Mouse (Mus musculus): ENCODE measurements around the gene Ammecr1.

Ammecr1 gene

DNA sequence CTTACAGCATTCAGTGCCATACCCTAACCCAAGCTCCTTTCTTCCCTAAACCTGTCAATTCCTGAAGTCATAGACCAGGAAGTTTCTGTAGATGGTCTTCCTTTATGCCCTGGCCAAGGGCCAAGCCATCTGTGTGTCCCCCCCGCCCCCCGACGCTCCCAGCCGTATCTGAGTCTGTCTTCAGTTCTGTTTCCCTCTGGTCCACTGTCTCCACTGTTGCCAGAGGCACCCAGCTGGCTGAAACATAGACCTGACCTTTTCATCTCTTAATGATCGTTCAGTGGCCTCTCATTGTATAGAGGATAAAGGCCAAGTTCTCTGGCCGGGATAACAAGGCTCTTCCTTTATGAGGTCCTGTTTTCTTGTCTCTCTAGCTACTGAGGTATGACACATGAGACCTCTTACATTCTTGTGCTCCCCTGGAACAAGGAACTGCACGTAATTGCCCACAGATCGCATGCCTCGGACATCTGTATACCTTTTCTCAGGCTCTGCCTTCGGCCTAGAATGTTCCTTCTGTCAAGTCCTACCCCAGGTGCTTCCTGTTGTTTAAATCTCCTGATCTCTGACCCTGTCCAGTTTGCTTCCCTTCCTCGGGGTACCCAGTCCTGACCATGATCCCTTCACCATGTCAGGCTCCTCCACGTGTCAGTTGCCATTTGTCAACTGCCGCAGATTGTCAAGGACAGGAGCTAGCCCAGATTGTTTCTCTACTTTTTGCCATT is 138.2 kb downstream of the Ammecr1 start:
- no peak for DNase-seq (ENCODE audit: low spot score)

DNA sequence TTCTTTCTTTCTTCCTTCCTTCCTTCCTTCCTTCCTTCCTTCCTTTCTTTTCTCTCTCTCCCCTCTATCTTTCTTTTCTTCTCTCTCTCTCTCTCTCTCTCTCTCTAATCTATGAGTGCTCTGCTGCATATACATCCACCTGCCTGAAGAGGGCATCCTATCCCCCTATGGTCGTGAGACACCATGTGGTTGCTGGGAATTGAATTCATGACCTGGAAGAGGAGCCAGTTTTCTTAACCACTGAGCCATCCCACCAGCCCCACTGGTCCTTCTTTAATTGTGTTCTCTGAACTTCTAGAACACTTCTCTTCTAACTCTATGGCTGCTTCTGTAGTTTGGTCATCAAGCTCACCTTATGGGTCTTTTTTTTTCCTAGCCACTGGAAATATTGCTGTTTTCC is 138.9 kb downstream of the Ammecr1 start:
- DNase-seq (ENCODE audit: low spot score) = no peak

DNA sequence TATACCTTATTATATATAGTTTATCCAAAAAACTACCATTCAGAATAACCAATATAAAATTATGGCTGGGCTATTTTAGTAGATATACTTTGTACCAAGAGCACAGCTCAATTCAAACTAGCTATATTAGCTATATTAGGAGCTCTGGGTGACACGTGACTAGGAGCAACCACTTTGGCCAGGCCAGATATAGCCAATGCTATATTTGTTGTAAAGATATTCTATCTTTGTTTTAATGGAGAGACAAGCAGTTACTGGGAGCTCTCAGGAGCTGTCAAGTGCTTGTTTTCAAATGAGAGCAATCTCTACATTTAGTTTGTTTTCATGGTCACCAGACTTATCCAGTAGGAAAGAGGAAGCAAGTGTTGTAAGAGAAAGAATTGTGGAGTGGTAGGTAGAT is 141.2 kb downstream of the Ammecr1 start:
- no peak for DNase-seq (ENCODE audit: low spot score)

DNA sequence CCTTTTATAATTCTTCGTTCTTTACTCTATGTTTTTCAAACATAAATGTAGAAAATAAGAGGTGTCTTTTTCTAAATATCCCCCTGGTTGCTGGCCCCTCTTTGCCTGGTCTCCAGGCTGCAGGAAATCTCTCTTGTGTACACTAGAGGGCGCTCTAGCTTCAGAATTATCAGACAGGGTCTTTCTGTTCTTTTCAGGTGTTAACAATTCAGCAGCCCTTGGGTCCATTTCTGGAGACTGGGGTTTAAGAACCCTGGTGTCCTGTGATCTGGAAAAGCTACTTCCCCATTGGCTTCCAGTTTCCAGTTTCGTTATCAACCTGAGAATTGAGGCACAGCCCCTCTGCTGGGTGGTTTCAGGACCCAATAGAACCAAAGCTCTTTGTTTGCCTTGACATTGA is 144.7 kb downstream of the Ammecr1 start:
- DNase-seq (ENCODE audit: low spot score) = peak; percentile 10

DNA sequence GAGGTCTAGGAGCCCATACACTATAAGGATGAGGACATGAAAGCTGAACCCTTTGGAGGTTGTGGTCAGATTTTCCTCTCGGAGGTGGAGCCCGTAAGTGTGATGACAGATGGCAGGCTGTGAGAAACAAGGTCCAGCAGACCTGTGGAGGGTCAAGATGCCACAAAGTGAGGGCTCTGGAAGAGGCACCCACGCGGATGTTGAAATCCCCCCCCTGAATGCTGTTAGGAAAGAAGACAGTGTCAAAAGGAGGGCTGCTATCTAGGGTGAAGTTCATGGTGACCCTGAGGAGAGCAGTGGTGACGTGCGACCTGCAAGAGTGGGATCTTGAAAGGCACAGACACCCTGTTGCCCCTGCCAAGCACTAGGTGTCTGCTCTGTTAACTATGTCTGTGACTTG is 145.3 kb downstream of the Ammecr1 start:
- DNase-seq (ENCODE audit: low spot score) = no peak

DNA sequence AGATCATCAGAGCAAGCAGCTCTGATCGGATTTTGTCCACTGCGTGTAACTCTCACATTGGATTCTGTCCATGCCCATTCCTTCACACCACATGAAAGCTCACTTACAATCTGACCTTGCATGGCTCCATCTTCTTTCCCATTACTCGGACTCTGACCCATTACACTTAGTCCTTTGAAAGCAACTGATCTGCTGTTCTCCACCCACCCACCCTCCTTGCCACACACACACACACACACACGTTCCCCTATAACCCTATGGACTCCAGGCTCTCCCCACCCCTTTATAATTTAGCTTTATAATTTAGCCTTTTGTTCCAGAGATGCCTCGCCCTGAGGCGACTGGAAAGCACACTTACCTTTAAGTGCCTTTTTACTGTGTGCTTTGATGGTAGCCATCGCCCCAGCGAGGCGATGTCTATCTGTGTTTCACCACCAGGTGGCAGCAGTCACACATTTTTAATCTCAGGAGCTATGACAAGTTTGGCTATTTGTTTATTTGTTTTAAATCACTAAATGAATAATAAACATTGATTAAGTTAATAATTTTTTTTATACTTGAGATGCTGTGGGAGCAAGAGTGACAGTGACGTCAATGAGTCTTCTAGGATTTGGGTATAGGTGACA is 148.4 kb downstream of the Ammecr1 start:
- DNase-seq (ENCODE audit: low spot score) = peak; percentile 25

DNA sequence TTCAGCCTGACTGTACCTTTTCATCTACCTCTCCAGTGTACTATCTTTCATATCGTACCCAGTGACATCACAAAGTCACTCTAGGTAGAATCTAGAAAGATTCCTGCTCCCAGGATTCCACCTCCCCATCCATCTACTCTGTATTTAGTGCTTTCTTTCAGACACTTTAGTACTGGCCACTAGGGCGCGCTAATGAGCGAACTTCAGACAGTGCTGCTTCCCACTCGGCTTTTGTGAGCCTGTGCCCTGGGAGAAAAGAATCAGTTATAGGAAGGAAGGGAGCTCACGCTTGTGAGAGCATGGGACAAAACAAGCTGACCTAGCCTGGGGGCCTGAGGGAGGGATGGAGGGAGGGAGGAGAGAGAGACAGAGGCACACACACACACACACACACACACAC is 153.4 kb downstream of the Ammecr1 start:
- peak; percentile 2 for DNase-seq (ENCODE audit: low spot score)

DNA sequence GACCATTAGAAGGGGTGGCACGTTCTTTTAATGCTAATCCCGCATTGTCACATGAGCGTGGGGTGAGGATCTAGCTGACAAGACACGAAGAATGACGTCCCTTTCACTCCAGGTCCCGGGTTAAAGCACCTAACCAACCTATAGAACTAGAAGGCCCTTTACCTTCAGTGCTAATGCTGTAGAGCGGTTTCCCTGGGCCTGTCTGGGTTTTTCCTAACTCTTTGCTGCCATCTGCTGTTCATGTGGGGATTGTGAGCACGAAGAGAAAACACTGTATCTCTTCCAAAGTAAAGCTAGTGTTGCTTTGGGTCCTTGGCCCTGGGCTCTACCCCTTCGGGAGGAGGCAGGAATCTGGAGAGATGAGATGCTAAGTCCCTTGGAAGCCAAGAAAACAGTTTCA is 158.1 kb downstream of the Ammecr1 start:
- peak; percentile 29 for DNase-seq (ENCODE audit: low spot score)

DNA sequence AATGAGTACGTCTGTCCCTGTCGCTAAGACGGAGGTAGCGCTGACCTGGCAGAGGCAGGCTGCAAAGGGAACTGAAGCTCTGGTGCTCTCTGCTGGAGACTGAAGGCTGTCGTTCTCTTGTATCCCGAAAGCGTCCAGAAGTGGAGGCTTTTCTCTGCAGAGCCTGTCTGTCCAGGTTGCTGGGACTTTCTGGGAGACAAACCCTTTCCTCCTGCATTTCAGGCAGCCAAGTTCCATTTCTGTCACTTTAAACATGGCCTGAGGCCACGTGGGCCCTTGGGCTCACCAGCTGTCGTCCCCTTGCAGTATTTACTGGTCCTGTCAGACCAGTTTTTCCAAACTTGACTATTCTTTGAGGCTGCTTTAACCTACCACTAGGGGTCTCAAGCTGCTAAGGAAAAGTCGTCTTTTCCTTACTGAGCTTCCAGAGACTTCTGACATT is 159.9 kb downstream of the Ammecr1 start:
- no peak for DNase-seq (ENCODE audit: low spot score)

DNA sequence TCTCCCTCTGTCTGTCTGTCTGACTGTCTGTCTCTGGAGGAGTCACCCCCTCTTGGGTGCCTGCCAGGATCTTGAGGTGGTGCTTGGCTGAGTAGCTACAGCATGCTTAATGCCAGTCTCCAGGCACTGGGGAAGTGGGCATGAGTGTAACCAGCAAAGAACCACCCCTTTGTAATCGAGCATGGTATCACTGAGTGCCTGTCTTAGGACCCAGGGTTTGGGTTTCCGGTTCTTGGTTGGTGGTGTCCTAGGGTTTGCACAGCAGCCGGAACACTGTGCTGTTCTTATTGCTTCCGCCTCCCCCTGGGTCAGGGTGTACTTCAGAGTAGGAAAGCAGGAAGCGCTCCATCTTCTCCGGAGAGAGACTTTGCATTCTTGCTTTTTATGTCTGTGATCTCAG is 160.4 kb downstream of the Ammecr1 start:
- DNase-seq (ENCODE audit: low spot score) = peak; percentile 1

DNA sequence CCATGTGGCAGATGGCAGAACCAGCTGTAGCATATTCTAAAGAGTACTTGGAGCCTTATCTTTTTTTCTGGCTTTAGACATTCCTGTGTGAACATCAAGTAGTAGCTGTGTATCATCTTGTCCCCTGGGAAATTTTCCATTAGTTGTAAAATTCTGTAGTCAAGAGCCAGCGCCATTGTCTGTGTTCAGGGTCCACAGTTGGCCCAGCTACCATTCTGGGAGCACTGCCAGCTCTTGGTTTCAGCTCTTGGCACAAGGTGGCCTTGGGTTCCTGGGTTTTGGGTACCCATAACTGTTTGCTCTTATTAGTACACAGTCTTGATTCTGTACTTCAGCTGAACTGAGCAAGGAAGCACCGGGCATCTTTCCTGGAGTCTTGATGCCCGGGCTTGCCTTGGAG is 161.9 kb downstream of the Ammecr1 start:
- no peak for DNase-seq (ENCODE audit: low spot score)
